Mouse (Mus musculus) adrenal gland, postnatal 4 days (tissue): ENCODE results near the gene Ncl. TPM values are rescaled to one million over a fixed set of nuclear protein-coding genes. Genes with fewer than 3 reads are reported as not detected.

Source experiments
- DNase-seq, 2 experiments: peaks; one replicate each; pipeline ENCODE4 v3.0.0; 2021 to 2022; ENCODE audit warnings: low spot score in 2 of 2, mixed read lengths in 2 of 2
- long read RNA-seq, 2 experiments: library from polyadenylated mRNA; stranded (forward); transcript quantifications; one replicate each; pipeline ENCODE4 v2.0.0; 2021
- total RNA-seq, 2 experiments: library from RNA; stranded (reverse); gene quantifications; 2 replicates each; pipeline ENCODE4 v1.2.3; 2021

The Ncl gene
- 100 to 1,000 TPM; 335 to 347 TPM for total RNA-seq
- long read RNA-seq, experiment 1, full-length matches to known transcripts: 125 of 168 reads
- long read RNA-seq, experiment 1, partial matches to known transcripts: 29 of 168 reads
- long read RNA-seq, experiment 1, other reads (novel, unspliced or antisense): 14 of 168 reads
- long read RNA-seq, experiment 2, full-length matches to known transcripts: 355 of 520 reads
- long read RNA-seq, experiment 2, partial matches to known transcripts: 117 of 520 reads
- long read RNA-seq, experiment 2, other reads (novel, unspliced or antisense): 48 of 520 reads

DNA sequence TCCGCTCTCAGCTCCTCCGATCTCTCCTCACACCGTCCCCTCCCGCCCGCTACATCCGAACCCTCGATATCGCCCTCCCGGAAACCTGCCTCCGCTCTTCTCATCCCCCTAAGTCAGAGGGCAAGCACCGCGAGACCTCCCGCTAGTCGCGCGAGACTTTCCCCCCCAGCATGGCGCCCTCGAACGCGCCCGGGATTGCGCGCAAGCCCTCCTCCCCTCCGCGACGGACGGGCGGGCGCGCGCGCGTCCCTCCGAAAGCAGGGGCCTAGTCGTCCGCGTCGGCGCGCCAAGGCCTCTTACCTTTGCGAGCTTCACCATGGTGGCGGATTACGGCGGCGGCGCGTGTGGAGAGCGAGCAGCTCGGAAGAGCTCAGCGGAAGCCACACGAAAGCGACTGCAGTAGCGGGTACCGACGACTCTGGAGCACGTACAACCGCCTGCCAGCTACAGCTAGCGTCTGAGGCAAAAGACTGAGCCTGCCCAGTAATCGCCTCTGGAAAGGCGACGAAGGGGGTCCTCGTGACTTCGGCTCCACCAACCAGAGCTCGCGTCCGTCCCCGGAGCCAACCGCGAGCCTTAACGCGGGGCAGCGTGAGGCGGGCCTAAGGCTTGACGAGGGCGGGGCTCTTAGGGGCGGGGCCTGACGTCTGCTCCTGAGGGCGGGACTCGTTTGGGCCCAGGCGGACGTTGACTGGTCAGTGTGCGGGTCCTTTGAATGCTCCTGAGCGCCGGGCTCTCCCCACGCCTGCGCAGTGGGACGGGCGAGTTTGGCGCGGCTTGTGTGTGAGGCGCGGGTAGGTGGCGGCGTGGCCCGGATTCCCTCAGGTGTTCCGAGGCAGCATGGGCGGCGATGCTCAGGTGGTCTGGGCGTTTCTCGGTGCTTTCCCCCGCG, at the start of gene Ncl:
Gene Ncl, minus strand, starts transcription at position 495 of the 892 bp plus-strand sequence.
- DNase-seq: peak; percentile 93 to 96

DNA sequence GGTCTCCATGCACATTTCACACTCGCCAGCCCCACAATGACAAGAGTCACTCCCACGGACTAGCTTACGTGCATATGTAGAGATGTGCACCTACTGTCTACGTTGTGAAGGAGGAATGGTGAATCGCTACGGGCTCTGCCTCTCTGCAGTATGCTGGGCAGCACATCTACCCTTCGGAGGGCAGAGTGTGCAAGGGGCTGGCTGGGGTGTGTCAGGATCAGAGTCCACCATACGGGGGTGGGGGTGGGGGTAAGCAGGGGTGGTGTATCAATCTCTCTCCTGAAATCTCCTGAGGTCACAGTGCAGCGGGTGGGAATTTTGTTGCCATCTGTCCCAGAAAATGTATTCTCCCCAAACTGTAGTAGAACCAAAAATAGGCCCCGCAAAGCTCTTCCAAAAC, 49.3 kb upstream of the Ncl start:
- no peak for DNase-seq

DNA sequence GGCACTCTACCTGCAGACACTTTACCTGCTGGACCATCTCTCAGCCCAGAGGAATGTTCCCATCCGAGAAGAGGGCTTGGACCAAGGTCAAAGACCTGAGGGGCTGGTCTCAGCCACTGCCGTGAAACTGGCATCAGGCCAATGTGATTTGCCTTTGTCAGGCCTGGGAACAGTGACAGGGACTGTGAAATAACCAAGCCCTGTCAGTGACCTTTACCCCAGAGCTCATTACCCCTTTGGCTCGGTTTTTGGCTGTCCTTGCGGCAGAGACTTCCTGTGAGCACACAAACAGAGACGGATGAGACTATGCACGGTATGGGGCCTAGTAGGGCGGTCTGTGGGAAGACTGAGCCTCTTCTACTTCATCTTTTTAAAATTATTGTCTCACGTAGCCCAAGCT, 47.7 kb upstream of the Ncl start:
- DNase-seq: peak in 1 of 2 experiments; percentile 24

DNA sequence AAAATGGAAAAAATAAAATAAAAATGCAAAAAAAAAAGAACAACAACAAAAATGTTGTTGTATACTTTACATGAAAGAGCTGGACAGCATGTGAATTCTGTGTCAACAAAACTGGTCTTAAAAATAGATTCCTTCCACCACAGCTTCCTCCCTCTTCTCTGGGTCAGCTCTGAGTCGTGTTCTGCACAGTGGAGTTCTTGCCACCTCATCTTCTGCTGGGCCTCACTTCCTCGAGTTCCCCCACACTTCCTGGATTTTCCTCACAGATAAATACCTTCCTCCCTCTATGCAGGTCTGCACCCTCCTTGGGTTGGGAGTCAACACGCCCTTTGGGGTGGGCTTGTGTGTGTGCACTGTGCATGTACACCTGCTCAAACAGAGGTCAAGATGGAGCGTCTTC, 47.1 kb upstream of the Ncl start:
- no peak for DNase-seq

DNA sequence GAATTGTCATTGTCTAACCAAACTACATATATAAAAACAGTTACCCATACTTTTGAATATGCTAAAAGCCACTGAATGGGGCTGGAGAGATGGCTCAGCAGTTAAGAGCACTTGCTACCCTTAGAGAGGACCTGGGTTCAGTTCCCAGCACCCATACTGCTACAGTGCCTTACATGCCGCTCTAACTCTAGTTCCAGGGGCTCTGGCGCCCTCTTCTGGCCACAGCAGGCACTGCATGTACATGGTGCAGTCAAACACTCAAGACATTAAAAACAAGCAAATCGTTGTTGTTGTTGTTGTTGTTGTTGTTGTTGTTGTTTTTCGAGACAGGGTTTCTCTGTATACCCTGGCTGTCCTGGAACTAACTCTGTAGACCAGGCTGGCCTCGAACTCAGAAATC, 45.6 kb upstream of the Ncl start:
- DNase-seq: no peak

DNA sequence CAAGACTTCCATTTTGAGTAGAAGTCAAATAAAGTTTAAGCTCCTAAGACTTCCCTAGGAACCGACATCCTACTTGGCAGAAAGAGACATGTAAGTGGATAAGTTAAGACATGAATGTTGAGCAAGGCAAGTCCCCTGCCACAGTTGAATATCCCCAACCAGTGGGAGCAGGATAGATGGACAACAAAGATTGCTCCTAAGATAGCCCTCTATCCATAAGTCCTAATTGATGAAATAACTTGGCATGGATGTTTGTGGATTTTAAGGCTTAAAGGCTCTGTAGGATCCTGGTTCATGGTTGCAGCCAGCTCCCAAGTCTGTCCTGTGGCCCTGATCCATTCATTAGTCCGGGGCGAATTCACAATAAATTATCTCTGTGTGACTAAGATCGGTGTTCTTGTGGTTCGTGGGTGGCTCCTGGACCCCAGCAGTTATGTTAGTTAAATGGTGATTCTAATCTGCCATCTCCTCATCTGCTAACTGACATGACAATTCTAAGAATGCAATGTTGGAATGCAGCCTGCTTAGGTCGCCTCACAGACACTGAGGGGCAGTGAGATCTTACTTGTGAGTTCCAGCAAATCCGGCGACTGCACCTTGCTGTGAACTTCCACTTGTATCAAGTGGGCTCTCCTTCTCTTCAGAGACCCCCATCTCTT, 41.0 kb upstream of the Ncl start:
- DNase-seq: no peak

DNA sequence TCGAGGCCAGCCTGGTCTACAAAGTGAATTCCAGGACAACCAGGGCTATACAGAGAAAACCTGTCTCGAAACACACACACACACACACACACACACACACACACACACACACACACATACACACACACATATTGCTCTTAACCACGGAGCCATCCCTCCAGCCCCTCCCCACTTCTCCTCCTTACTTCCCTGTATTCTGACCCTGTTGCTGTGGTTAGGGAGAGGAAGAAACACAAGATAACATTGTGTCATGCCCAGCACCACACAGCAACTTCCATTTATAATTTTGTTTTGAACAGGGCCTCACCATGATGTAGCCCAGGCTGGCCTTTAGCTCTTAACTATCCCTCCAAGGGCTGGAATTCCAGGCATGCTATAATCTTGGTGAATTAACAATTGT, 40.1 kb upstream of the Ncl start:
- no peak for DNase-seq

DNA sequence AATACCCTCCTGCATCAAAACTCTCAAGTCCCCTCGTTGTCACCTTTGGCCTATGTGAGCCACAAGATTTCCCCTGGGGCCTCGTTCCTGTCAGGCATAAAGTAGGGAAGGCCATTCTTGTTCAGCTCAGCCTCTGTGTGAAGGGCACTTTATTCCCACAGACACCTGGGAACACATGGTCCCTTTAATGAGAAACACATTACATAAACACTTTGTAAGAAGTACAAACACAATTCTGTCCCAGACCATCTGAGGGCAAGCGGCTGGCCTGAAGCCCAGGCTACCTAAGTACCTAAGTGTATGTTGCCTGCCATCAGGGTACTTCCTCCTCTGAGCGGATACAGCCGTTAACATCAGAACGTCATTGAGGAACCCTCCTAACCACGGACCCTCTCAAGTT, 39.0 kb upstream of the Ncl start:
- no peak for DNase-seq

DNA sequence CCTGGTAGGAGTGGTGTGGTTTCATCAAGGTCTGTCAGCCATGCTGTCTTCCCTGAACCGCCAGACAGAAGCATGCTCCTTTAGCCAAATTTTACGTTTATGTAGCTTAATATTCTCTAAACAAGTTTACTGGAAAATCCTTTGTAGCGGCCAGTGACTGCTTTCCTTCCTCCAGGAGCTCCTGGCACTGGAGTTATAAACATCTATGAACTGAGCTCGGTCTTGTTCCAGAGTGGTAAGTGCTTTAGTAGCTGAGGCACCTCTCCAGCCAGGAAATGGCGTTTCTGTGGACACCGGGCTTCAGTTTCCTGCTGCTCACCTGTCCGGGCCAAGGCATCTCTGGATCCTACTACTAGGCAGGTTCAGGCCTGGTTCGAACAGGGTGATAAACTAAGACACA, 38.4 kb upstream of the Ncl start:
- no peak for DNase-seq

DNA sequence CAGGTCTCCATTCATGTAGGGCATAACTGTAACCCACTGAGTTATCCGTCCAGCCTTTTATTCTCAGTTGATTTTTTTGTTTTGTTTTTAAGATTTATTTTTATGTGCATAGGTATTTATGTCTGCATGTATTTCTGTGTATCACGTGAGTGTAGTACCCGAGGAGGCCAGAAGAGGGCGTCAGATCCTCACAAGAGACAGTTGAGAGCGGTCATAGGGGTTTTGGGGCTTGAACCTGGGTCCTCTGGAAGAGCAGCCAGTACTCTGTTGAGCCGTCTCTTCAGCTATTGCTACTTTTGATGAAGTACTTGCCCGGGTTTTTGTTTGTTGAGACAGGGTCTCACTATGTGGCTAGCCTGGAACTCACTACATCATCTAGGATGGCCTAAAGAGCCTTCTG, 36.7 kb upstream of the Ncl start:
- DNase-seq: no peak

DNA sequence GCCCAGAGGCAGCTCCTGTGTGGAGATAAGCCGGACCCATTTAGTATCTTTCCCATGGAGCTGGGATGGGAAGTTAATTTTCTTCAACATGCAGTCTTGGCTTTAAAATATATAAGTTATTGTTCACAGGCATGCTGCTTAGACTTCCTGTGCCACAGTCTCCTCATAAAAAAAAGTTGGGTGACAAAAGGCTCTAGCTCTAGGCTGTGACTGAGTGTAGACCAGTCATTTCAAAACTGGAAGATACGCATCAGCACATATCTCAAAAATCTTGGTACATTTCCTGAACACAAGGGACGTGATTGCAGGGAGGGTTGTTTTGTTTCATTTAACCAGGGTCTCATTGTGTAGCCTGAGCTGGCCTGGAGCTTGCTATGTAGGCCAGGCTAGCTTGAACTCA, 35.0 kb upstream of the Ncl start:
- no peak for DNase-seq

DNA sequence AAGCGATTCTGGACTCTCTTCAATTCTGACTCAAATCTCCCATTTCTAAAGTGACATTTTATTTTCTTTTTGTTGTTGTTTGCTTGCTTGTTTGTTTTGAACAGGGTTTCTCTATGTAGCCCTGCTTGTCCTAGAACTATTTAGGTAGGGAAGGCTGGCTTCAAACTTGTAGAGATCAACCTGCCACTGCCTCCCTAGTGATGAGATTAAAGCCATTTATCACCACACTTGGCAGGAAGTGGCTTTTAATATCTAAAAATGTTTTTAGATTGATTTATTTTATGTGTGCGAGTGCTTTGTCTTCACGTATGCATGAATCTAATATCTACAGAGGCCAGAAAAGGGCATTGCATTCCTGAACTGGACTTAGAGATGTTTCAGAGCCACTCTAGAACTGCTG, 34.0 kb upstream of the Ncl start:
- DNase-seq: no peak

DNA sequence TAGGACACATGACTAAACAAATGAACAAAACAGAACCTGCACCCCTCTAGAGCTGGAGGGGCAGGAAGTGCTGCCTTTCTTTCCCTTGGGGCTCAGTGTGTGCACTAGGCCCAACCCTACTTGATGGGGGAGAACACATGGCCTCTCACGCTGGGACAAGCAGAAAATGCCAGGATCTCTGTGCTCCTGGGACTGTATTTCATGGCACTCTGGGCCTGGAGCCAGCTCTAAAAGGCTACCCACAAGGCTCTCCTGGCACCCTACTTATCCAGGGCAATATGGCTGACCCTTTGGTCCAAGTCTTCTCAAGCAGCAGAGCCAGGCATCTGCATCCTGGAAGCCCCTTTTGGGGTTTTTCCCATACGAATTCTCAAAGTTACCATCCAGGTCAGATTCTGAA, 32.2 kb upstream of the Ncl start:
- DNase-seq: no peak

DNA sequence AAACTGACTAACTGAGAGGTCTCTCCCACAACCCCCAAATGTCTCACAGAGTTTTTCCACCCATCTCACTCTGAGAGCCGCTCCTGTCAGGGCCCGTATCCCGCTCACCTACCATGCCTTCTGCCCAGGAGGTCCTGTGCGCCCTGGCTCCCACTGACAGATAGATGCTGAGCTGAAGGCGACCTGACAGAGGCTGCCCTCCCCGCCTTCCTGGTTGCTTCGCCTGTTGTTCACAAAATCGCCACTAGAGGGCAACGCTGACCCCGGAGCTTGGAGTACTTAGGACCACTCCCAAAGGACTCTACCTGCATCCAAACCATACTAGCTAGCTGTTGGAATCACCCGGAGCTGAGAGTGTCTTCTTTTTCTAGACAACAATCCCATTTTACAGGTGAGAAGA, 30.0 kb upstream of the Ncl start:
- peak; percentile 44 to 61 for DNase-seq

DNA sequence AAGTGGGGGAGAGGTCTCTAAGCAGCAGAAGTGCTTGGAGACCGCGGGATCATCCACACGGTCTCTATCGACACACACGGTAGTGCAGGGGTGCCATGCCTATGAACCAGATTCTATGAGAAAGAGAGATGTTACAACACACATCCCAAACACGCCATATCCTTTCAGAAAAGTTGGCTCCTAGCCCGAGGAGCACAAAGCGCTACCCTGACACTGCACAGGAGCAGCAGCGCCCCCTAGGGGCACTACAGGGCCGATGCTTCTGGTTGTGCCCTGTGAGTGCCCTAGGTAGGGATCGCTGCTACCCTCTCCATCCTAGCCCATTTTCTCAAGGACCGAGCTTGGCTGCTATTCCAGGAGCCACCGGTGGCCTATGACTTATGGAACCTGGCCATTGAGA, 21.8 kb upstream of the Ncl start:
- peak; percentile 38 to 62 for DNase-seq

DNA sequence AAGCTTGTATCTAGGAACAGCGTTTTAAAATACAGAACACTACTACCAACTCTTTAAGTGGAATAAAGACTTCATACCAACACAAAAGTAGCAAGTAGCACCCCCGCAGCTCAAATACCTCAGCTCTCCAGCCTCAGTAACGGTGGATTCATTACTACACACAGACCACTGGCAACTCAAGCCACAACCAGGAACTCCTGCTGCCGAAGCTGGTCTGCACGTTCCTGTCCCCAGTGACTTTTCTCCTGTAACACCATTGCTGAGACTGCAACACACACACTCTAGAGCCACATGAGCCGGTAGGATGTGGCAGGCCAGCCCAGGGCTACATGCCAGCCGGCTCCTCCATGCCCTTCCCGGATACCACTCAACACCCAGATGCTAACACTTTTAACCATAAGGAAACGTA, 20.0 kb upstream of the Ncl start:
- no peak for DNase-seq

DNA sequence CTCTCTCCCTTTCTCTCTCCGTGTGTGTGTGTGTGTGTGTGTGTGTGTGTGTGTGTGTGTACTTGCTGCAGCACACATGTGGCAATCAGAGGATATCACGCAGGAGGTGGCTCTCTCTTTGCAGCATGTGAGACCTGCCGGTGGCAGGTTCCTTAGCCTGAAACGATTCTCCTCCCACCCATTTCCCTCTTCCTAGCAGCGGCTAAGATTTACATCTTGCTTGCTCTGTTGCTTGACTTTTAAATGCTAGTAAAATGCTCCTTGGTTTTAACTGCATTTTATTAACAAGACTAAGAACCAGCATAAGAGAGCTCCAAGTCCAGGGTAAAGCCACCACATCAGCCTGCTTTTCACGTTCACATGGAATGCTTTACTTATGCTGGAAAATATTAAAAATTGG, 19.5 kb upstream of the Ncl start:
- DNase-seq: no peak

DNA sequence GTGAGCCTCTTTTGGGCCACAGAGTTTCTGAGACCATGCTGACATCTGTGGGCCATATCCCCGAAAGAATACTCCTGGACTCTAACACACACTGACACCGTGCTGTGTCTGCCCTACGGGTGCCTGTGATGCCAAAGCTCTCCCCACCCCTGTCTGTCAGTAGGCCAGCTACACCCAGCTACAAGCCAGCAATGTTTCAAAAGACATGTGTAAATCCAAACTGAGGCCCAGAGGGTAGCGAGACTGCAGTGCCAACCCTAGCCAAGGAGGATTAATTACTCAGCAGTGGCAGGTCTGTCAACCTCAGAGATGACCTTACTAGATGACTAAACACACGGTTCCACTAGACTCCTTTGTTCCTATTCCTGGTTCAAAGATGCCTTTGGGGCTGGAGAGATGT, 17.2 kb upstream of the Ncl start:
- DNase-seq: no peak

DNA sequence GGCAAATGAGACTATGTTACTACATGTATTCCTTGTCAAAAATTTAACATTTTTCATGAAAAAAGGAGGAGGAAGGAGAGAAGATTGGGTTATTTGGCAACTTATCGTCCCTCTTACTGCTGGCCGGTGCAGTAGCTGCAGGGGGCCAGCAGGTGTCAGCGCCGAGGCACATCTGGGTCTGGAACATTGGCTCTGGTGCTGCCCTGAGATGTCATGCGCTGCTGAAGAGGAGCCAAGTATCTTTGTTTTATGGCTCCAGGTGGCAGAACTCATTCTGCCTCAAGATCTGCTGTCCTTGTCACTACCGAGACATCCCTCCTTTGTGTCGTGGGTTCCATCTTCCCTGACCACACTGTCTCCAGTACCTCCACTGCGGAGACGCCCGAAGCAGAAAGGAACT, 12.8 kb upstream of the Ncl start:
- DNase-seq: peak in 1 of 2 experiments; percentile 25

DNA sequence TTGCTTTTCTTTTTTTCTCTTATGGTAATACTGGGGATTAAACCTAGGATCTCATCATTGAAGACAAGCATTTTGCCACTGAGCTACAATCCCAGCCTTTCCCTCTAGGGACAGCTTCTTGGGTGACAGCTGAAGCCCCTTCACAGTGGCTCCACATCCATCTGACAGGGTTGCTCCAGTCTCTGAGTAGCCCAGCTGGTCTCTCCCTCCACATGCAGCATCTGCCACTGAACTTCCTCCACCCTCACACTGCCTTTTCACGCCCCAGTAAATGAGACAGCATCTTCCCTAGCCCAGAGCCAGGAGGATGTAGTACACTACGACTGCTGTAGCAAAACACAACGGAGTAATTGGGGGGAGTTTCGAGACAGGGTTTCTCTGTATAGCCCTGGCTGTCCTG, 8.9 kb upstream of the Ncl start:
- no peak for DNase-seq

DNA sequence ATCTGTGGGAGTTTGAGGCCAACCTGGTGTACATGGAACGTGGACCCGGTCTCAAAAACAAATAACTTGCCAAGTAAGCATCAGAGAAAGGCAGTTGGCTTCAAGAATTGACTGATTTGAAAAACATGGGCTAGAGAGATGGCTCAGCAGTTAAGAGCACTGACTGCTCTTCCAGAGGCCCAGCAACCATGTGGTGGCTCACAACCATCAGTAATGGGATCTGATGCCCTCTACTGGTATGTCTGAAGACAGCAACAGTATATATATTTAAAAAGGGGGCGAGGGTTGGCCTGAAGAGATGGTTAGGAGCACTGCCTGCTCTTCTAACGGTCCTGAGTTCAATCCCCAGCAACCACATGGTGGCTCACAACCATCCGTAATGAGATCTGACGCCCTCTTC, 4.5 kb upstream of the Ncl start:
- no peak for DNase-seq
